In the genomic region with DNA sequence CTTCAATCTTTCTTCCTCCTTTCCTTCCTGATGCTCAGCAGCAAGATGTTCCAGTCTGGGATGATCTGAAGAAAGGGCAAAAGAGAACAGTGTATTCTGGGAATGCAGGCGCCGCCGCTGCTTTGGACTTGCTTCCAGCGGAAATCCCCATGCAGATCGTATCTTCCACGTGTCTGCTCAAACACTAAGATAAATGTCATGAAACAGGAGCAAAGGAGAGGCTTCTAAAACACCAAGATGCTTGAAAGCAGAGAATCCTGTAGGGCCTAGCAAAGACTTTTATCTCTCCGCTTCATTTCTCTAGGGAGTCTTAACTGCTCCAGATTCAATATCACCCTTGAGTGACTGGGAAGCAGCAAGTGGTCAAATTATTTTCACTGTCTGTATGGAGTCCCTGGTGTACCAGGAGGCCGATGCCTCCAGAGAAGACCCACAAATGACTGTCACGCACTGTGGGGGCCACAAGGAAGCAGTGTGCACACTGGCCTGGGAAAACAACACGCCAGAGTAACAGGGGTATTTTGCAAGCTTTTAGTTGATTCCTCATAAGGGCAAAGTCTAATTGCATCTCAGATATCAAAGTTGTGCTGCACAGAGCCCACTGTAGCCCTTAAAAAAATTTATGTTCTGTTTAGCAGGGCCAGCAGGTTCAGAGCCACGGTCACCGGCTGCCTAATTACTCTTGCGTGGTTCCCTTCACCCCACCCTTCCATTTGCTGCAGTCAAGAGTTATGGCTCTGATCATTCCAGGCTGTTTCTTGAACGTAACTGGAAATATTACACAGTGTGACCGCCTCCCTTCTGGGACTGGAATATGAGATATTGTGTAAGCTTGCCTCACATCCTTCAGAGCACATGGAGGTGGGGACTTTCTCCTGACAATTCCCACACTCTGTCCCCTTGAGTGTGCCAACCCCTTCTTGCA, we compare ENCODE assay signal across 9 mouse cellular contexts.
DNase-seq lines count a peak whose midpoint lies in the region; ATAC-seq and TF ChIP-seq lines count a peak whose summit lies in the region.
"Had no signal": no experiment of that assay in that cellular context is flagged by ENCODE, and none has a peak within 500 bp of the region (broad histone marks: within the 10 kb centered on the region; RNA-seq: fewer than 3 reads in every experiment).

No protein-coding gene starts in this region.

- DNase-seq in hindbrain, embryonic 10.5 days (ENCODE audit: low spot score) = no peak
- DNase-seq in lung, postnatal 0 days (ENCODE audit: low spot score) = peak; percentile 52
- DNase-seq in spleen, postnatal 36 days (ENCODE audit: low spot score in 2 of 2) = no peak
- DNase-seq in ovary, postnatal 36 days (ENCODE audit: low spot score) = no peak
- DNase-seq in ovary, postnatal 10 days (ENCODE audit: low spot score) = no peak
- DNase-seq: liver had no signal

- ATAC-seq in hindbrain, embryonic 13.5 days (ENCODE audit: low FRiP score) = no peak
- no peak for ATAC-seq in embryonic facial prominence, embryonic 12.5 days (ENCODE audit: insufficient number of reproducible peaks, insufficient read depth, low FRiP score, low TSS enrichment)
- ATAC-seq in intestine, embryonic 15.5 days = peak; percentile 84
- ATAC-seq in lung, postnatal 0 days = peak; percentile 55

- TF ChIP-seq EP300 in lung, postnatal 0 days (IDR thresholded peaks at IDR 0.05) = no peak

- no peaks in the 10 kb centered on the region for H3K27me3 ChIP-seq in hindbrain, embryonic 13.5 days
- no peaks in the 10 kb centered on the region for H3K27me3 ChIP-seq in hindbrain, embryonic 10.5 days (ENCODE audit: insufficient read depth, poor library complexity, severe bottlenecking)
- H3K27me3 ChIP-seq in embryonic facial prominence, embryonic 12.5 days = no peaks in the 10 kb centered on the region
- H3K27me3 ChIP-seq in intestine, embryonic 15.5 days (replicated peaks) = no peaks in the 10 kb centered on the region
- no peaks in the 10 kb centered on the region for H3K27me3 ChIP-seq in lung, postnatal 0 days (replicated peaks; ENCODE audit: insufficient read depth, low read length)

- peak overlapping the region; percentile 13; the same call in 1 of the 2 replicates for H3K27ac ChIP-seq in hindbrain, embryonic 13.5 days
- H3K27ac ChIP-seq in hindbrain, embryonic 10.5 days = no peak overlapping the region
- H3K27ac ChIP-seq in embryonic facial prominence, embryonic 12.5 days = 0 out of 2 replicates have a peak overlapping the region, but pooled peaks have one; percentile 9
- H3K27ac ChIP-seq in intestine, embryonic 15.5 days = peak overlapping the region; percentile 55
- H3K27ac ChIP-seq in lung, postnatal 0 days (ENCODE audit: low read length) = no peak overlapping the region

- no peaks in the 10 kb centered on the region for H3K36me3 ChIP-seq in hindbrain, embryonic 13.5 days
- H3K36me3 ChIP-seq in hindbrain, embryonic 10.5 days = no peaks in the 10 kb centered on the region
- no peaks in the 10 kb centered on the region for H3K36me3 ChIP-seq in embryonic facial prominence, embryonic 12.5 days
- H3K36me3 ChIP-seq in intestine, embryonic 15.5 days = no peaks in the 10 kb centered on the region
- no peaks in the 10 kb centered on the region for H3K36me3 ChIP-seq in lung, postnatal 0 days (ENCODE audit: insufficient read depth, low read length)

- no peak overlapping the region for H3K4me2 ChIP-seq in hindbrain, embryonic 13.5 days
- H3K4me2 ChIP-seq in embryonic facial prominence, embryonic 12.5 days (replicated peaks) = no peak overlapping the region
- H3K4me2 ChIP-seq in intestine, embryonic 15.5 days (replicated peaks) = no peak overlapping the region
- no peak overlapping the region for H3K4me2 ChIP-seq in lung, postnatal 0 days (replicated peaks; ENCODE audit: low read depth, low read length)

- no peaks in the 10 kb centered on the region for H3K9me3 ChIP-seq in hindbrain, embryonic 13.5 days
- peaks cover 6% of the 10 kb centered on the region; the same call in 1 of the 2 replicates for H3K9me3 ChIP-seq in hindbrain, embryonic 10.5 days
- no peaks in the 10 kb centered on the region for H3K9me3 ChIP-seq in embryonic facial prominence, embryonic 12.5 days
- no peaks in the 10 kb centered on the region for H3K9me3 ChIP-seq in intestine, embryonic 15.5 days
- no peaks in the 10 kb centered on the region for H3K9me3 ChIP-seq in lung, postnatal 0 days (ENCODE audit: low read length)

- H3K4me3 ChIP-seq in hindbrain, embryonic 13.5 days = no peak overlapping the region
- no peak overlapping the region for H3K4me3 ChIP-seq in hindbrain, embryonic 10.5 days
- no peak overlapping the region for H3K4me3 ChIP-seq in embryonic facial prominence, embryonic 12.5 days
- H3K4me3 ChIP-seq in intestine, embryonic 15.5 days (replicated peaks) = no peak overlapping the region
- H3K4me3 ChIP-seq in lung, postnatal 0 days (ENCODE audit: low read depth, low read length) = no peak overlapping the region

- WGBS in hindbrain, embryonic 13.5 days = 73% methylated on average over 15 of the region's 15 CpGs
- 85% methylated on average over 15 of the region's 15 CpGs for WGBS in hindbrain, embryonic 10.5 days
- WGBS in embryonic facial prominence, embryonic 12.5 days = 55% methylated on average over 15 of the region's 15 CpGs
- WGBS in intestine, embryonic 15.5 days = 38% methylated on average over 15 of the region's 15 CpGs
- 67% methylated on average over 15 of the region's 15 CpGs for WGBS in lung, postnatal 0 days

- no peak for TF ChIP-seq CTCF in lung, postnatal 0 days (IDR thresholded peaks at IDR 0.05)

- no peak overlapping the region for H3K9ac ChIP-seq in hindbrain, embryonic 13.5 days
- H3K9ac ChIP-seq in embryonic facial prominence, embryonic 12.5 days = no peak overlapping the region
- no peak overlapping the region for H3K9ac ChIP-seq in intestine, embryonic 15.5 days
- no peak overlapping the region for H3K9ac ChIP-seq in lung, postnatal 0 days (replicated peaks; ENCODE audit: low read depth)

- peaks cover 17% of the 10 kb centered on the region for H3K4me1 ChIP-seq in hindbrain, embryonic 13.5 days (replicated peaks)
- peaks cover 36% of the 10 kb centered on the region for H3K4me1 ChIP-seq in hindbrain, embryonic 10.5 days (replicated peaks)
- peaks cover 12% of the 10 kb centered on the region for H3K4me1 ChIP-seq in embryonic facial prominence, embryonic 12.5 days
- peaks cover 4% of the 10 kb centered on the region; the same call in 1 of the 2 replicates for H3K4me1 ChIP-seq in intestine, embryonic 15.5 days (replicated peaks)
- no peaks in the 10 kb centered on the region for H3K4me1 ChIP-seq in lung, postnatal 0 days (ENCODE audit: insufficient read depth, low read depth, low read length)

Comparison
In these comparisons a context has a peak if more than half of its experiments do, and no peak if none do; other contexts are left out.
1. H3K27ac ChIP-seq: peak in hindbrain, embryonic 13.5 days (single experiment), embryonic facial prominence, embryonic 12.5 days (single experiment) and intestine, embryonic 15.5 days (single experiment); none in hindbrain, embryonic 10.5 days (single experiment) and lung, postnatal 0 days (single experiment).
2. ATAC-seq: peak in intestine, embryonic 15.5 days (single experiment) and lung, postnatal 0 days (single experiment); none in hindbrain, embryonic 13.5 days (single experiment) and embryonic facial prominence, embryonic 12.5 days (single experiment).